Mouse (Mus musculus): ENCODE measurements at regions not wholly inside any gene's neighbourhood (a gene's known extent, or its start where the extent isn't known, plus 50 kb on each side); places are given as distances from the start of the nearest gene placed in this dataset.
"Not testable (repeated sequence)": the region's sequence is repeated elsewhere in the genome, so short reads cannot be mapped to it uniquely, and the experiment has no call there.

GRCm38 (mm10) chr7:129764456-129764970 is 172.8 kb downstream of the Wdr11 start:
- TF ChIP-seq CTCF (IDR thresholded peaks at IDR 0.05; ENCODE audit: insufficient read depth, low read depth, low read length), result no peak
- TF ChIP-seq POLR2A (IDR thresholded peaks at IDR 0.05; ENCODE audit: insufficient read depth, low read depth, low read length), result no peak
- no peak overlapping the region for H3K4me3 ChIP-seq (ENCODE audit: insufficient read depth, low read depth, low read length)
- 94% methylated on average over 5 of the region's 5 CpGs for WGBS

DNA sequence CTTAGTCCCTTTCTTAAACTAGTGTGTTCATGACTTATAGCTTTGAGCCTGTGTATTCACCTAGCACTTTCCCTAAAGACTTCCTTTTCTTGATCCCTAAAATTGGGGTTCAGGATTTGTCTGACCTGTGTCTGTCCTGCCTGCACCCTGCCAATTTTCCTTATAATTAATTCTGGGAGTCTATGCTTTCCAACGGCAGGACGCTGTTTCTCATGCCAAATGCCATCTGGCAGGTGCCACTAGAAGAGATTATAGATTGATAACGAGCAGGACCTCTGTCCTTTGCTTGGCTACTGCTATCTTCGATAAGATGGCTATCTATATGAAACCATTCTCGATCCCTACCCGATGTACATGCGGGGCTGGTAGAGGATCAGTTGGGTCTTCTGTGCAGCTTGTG is 174.0 kb downstream of the Wdr11 start:
- no peak for TF ChIP-seq POLR2A (IDR thresholded peaks at IDR 0.05; ENCODE audit: insufficient read depth, low read depth, low read length)
- WGBS, result 90% methylated on average over 7 of the region's 7 CpGs
- Histone ChIP-seq H3K4me3 (ENCODE audit: insufficient read depth, low read depth, low read length) (no peak overlapping the region), H3K27ac (ENCODE audit: insufficient read depth, low read depth, low read length) (no peak overlapping the region), H3K4me1 (ENCODE audit: control insufficient read depth, insufficient read depth, low read length) (no peaks in the 10 kb centered on the region)

More at GRCm38 (mm10) chr7:129764456-129764970, 172.8 kb downstream of the Wdr11 start:
- Histone ChIP-seq H3K4me1 (ENCODE audit: control insufficient read depth, insufficient read depth, low read length) (no peaks in the 10 kb centered on the region; the same call in 1 of the 2 replicates), H3K27ac (ENCODE audit: insufficient read depth, low read depth, low read length) (no peak overlapping the region)

GRCm38 (mm10) chr7:129766087-129766834 is 174.6 kb downstream of the Wdr11 start:
- Histone ChIP-seq H3K4me1 (ENCODE audit: control insufficient read depth, insufficient read depth, low read length) (no peaks in the 10 kb centered on the region), H3K27ac (ENCODE audit: insufficient read depth, low read depth, low read length) (no peak overlapping the region), H3K4me3 (ENCODE audit: insufficient read depth, low read depth, low read length) (no peak overlapping the region)
- TF ChIP-seq CTCF (IDR thresholded peaks at IDR 0.05; ENCODE audit: insufficient read depth, low read depth, low read length), result no peak
- no peak for TF ChIP-seq POLR2A (IDR thresholded peaks at IDR 0.05; ENCODE audit: insufficient read depth, low read depth, low read length)
- 81% methylated on average over 6 of the region's 6 CpGs for WGBS

DNA sequence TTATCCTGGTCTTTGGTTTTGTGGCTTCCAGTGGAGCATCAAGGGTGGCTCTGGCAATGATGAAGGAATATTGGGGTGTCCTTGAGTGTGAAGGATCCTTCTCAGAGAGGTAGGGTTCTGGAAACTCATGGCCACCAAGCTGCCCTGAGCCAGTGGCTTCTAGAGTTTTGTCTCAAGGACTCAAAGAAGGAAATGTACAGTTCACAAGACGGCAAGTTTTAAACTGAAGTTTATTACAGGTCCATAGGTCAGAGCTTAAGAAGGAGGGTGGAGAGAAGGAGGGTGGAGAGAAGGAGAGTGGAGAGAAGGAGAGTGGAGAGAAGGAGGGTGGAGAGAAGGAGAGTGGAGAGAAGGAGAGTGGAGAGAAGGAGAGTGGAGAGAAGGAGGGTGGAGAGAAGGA is 178.0 kb downstream of the Wdr11 start:
- WGBS, result 100% methylated on average over 1 of the region's 1 CpGs
- H3K4me3 ChIP-seq (ENCODE audit: insufficient read depth, low read depth, low read length); H3K27ac ChIP-seq (ENCODE audit: insufficient read depth, low read depth, low read length); H3K4me1 ChIP-seq (ENCODE audit: control insufficient read depth, insufficient read depth, low read length): not testable (repeated sequence)

DNA sequence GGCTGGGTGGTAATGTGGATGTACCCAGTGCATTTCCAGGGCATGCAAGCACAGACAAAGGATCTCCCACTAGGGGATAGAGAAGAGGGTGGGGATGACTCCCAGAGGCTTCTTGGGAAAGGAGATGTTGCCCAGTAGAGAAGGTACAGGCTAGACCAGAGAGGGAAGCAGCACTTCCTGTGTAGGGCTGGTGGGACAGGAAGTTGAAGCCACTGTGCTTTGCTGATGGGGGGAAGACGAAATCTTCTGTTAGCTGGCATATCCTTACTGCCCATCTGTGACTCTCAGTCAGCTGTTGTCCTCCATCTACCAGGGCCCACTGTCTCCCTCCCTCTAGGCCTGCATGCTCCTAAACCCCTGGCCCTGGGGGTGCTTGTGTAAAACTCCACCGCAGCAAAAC is 180.2 kb downstream of the Wdr11 start:
- 92% methylated on average over 2 of the region's 2 CpGs for WGBS
- Histone ChIP-seq H3K4me1 (ENCODE audit: control insufficient read depth, insufficient read depth, low read length) (peaks cover 12% of the 10 kb centered on the region; the same call in 1 of the 2 replicates), H3K4me3 (ENCODE audit: insufficient read depth, low read depth, low read length) (no peak overlapping the region), H3K27ac (ENCODE audit: insufficient read depth, low read depth, low read length) (no peak overlapping the region)
- TF ChIP-seq POLR2A (IDR thresholded peaks at IDR 0.05; ENCODE audit: insufficient read depth, low read depth, low read length) (no peak), CTCF (IDR thresholded peaks at IDR 0.05; ENCODE audit: insufficient read depth, low read depth, low read length) (no peak)

DNA sequence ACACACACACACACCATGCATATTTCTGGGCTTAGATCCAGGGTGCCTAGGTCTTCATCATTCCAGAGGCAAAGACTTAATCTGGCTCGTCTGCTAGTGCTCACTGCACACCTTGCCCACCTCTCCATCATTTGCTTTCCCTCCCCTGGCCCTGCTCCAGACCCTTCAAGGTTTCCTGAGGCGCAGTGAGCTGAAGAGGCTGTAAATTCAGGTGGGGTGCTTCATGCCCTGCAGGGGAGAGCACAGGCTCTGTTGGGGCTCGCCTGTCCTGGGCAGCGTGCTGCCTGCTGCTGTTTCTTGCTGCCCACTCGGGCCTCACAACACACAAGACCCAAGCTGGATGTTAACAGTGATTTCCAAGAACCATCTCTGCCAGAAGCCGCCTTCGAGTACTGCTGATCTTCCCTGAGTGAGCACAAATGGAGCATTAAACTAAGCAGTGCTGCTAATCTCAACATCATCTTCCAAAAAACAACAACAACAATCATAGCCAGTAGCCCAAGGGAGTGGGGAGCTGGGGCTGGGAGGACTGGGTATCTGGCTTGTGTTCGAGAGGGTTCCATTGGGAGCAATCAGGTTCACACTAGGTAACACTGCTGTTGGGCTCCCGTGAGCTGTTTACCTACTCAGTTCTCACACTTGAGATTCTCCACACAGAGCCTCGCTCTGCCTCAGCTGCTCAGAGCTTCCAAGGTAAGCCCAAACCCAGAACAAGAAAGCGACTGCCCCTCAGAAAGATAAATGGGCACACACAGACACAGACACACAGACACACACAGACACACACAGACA is 181.1 kb downstream of the Wdr11 start:
- no peak overlapping the region for H3K27ac ChIP-seq (ENCODE audit: insufficient read depth, low read depth, low read length)
- 85% methylated on average over 11 of the region's 11 CpGs for WGBS
- H3K4me1 ChIP-seq (ENCODE audit: control insufficient read depth, insufficient read depth, low read length), result peaks cover 12% of the 10 kb centered on the region; the same call in 1 of the 2 replicates
- no peak overlapping the region for H3K4me3 ChIP-seq (ENCODE audit: insufficient read depth, low read depth, low read length)
- no peak for TF ChIP-seq CTCF (IDR thresholded peaks at IDR 0.05; ENCODE audit: insufficient read depth, low read depth, low read length)
- no peak for TF ChIP-seq POLR2A (IDR thresholded peaks at IDR 0.05; ENCODE audit: insufficient read depth, low read depth, low read length)

DNA sequence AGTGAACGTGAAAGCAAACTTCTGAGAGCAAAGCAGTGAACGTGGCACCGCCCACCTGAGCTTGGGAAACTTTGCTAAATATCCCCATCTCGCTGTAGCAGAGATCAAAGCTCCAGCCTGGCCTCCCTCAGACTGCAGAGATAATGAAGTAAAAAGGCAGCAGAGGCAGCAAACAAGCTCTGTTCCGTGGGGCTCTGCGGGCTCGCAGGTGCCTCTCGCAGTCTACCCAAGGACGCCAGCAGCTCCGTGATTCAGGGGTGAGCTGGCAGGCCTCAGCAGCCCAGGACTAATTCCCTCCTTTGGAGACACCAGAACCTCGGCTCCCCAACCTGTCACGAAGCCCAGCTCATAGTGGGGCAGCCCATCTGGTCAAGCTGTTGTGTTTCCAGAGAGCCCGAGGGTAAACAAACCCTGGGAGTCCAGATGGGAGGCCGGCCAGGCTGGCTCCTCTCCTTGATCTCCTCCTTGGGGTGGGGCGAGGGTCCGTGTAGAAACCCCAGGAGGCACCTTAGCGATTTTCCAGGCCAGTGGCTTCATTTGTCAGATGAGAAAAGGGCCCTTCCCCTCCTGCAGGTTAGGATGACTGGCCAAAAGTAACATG is 182.7 kb downstream of the Wdr11 start:
- 35% methylated on average over 17 of the region's 17 CpGs for WGBS
- TF ChIP-seq CTCF (IDR thresholded peaks at IDR 0.05; ENCODE audit: insufficient read depth, low read depth, low read length) (no peak), POLR2A (IDR thresholded peaks at IDR 0.05; ENCODE audit: insufficient read depth, low read depth, low read length) (no peak)
- no peak overlapping the region for H3K4me3 ChIP-seq (ENCODE audit: insufficient read depth, low read depth, low read length)

GRCm38 (mm10) chr7:129775189-129775588 is 183.5 kb downstream of the Wdr11 start:
- Histone ChIP-seq H3K27ac (ENCODE audit: insufficient read depth, low read depth, low read length) (no peak overlapping the region), H3K4me1 (ENCODE audit: control insufficient read depth, insufficient read depth, low read length) (peaks cover 22% of the 10 kb centered on the region), H3K4me3 (ENCODE audit: insufficient read depth, low read depth, low read length) (no peak overlapping the region)
- TF ChIP-seq CTCF (IDR thresholded peaks at IDR 0.05; ENCODE audit: insufficient read depth, low read depth, low read length) (no peak), POLR2A (IDR thresholded peaks at IDR 0.05; ENCODE audit: insufficient read depth, low read depth, low read length) (no peak)
- WGBS, result 58% methylated on average over 11 of the region's 11 CpGs

More for the DNA sequence above, 182.7 kb downstream of the Wdr11 start:
- Histone ChIP-seq H3K4me1 (ENCODE audit: control insufficient read depth, insufficient read depth, low read length) (peaks cover 22% of the 10 kb centered on the region), H3K27ac (ENCODE audit: insufficient read depth, low read depth, low read length) (no peak overlapping the region)

Data from olfactory bulb, adult 2 months (tissue).